Mouse (Mus musculus) neural tube, embryonic 10.5 days (tissue): ENCODE data around the gene Rnf183.

ENCODE experiments used
- DNase-seq: peaks from one replicate; pipeline ENCODE4 v3.0.0-alpha.2; 2017; ENCODE audit warnings: low spot score; ENCODE audit errors: extremely low spot score

Rnf183 gene

DNA sequence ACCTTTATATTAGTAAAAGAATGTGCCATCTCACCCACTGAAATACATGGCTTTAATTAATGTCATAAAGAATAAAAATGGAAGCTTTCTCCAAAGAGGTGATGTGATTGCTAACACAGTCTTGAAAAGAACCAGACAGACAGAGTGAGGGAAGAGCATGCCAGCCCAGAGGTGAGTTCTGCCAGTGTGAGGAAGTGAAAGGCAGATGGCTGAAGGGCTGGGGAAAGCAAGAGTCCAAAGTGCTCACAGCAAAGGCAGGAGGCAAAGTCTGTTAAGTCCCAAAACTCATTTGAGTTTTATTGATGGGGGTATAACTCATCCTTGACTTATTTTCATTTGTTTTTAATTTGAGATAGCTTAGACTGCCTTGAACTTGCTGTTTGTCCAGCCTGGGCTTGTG lies 4.4 kb downstream of the Rnf183 start:
- no peak for DNase-seq

DNA sequence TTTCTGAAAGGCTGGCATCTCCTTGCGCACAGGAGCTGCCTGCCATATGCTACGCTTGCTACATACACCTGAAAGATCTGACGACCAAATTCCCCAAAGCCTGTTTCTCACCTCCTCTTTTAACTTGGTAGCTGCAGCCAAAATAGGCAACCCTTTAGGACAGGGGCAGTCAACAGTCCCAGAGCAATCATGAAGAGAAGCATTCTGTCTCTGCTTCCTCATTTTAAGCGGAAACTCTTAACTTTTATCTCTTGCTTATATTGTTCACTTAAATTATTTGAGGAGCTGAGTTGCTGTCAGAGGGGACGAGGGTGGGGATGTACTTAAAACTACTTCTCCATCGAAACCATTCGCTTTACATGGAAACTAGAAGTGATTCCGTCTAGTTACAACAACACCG lies 5.4 kb downstream of the Rnf183 start:
- DNase-seq = no peak

DNA sequence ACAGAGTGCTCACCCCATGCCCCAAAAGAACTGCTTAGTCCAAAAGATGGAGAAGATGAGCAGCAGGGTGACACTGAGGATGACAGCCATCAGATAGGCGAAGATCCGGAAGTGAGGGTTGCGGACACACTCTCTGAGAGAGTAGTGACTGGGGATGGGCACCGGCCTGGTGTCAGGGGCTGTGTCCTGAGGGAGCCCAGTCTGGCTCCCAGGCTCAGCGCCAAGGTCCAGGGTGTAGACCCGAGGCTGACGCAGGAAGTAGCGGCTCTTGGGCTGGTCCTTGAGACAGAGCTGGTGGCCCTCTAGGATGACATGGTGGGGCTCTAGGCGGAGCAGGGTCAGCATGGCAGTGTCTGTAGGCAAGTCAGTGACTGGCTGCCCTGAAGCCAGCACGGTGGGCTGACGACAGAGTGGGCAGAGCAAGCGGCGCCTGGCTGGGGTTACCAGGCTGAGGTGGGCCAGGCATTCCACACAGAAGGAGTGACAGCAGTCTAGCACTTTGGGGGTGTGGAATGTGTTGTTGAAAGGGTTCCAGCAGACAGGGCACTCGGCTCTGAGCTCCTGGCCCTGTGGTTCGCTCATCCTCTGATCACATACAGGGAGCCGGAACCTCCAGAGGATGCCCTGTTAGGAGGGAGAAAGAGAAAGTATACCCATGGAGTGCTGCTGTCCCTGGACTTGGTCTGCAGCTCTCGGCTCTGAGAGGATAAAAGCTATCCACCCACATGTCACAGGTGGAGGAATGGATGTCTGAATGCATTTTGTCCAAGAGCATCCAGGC lies 6.9 kb downstream of the Rnf183 start:
- no peak for DNase-seq

DNA sequence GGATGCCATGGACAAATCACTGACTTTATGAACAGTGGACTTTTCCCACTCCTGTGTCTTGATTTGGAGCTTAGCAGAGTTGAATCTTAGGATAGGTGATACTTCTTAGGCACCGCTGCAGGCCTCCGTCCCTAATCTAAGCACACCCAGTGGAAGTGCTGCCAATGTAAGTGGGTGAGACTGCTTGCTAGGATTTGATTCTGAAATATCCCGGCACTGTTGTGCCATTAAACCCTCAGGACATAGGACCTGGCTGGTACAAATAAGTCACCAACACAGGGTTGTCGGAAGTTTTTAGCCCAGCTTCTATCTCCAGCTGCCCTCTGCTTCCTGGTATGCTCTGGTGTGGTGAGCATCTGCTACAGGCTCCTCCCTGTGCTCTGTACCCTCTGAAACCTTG lies 9.2 kb downstream of the Rnf183 start:
- no peak for DNase-seq

DNA sequence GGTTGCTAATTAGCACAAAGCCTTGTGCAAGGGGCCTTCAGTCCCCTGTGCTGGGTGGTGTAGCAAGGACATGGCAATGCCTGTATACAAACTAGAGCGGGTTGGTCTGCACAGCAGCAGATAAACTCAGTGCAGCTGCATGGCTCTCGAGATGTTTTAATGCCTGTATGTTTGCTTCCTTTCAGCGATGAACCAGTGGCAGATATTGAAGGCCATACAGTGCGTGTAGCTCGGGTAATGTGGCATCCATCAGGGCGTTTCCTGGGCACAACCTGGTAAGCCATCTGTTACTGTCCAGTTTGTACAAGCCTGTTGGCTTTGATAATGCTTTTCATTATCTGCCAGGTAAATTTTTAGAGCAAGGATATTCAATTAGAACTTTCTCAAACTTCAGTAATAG lies 16.0 kb downstream of the Rnf183 start:
- DNase-seq = no peak

DNA sequence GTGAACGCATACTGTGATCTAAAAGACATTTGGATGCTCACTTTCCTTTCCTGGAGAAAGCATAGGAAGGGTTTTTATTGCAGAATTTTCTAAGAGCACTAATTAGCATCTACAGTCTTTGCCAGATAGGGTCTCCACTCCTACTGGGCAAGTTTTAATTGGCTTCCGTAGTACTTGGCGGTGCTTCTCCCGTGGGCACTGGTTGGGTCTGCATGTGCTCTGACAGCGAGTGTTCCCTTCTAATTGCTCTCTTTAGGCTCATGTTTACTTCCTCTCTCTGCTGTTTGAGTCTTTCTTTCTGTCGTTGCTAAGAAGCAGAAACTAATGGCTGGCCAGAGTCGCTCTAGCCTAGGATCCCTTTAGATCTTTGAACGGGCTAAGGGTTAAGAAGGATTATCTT lies 16.6 kb downstream of the Rnf183 start:
- DNase-seq = no peak

DNA sequence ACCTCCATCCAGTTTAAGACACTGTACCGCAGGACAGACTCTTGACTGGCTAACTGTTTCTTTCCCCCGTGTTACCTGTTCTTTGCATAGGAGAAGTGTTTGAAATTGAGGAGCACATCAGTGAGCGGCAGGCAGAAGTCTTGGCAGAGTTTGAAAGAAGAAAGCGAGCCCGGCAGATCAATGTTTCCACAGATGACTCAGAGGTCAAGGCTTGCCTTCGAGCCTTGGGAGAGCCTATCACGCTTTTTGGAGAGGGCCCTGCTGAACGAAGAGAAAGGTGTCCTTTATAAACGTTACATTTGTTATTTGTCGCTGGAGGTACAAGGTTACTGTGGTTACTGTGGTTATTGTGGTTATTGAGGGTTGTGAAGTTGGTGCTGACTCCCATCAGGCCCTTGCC lies 23.4 kb downstream of the Rnf183 start:
- no peak for DNase-seq

DNA sequence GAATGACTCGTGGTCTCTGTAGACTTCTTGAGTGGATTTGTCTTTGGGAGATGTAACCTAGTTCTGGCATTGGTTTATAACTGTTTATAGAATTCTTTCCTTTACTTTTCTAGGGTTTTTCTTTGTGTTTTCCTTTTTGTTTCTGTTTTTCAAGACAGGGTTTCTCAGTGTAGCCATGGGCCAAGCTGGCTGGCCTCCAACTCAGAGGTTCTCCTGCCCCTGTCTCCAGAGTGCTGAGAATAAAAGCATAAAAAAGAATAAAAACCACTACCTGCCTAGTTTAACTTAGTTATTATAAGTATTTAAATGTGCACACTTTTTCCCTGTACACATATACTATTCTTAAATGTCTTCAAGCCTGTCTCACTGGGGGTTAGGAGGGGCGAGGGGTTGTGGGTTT lies 24.7 kb downstream of the Rnf183 start:
- DNase-seq = no peak

DNA sequence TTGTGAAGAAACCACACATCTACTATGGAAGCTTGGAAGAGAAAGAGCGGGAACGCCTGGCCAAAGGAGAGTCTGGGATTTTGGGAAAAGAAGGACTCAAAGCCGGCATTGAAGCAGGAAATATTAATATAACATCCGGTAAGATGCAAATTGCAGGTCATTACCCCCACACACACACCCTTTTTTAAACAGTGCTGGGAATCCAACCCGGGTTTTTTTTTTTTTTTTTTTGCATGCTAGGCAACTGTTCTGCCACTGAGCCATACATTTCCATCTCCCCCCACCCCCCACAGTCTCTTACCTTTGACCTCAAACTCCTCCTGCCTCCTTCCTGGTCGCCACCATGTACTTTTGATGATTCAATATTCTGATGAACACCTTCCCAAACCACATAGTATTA lies 25.4 kb downstream of the Rnf183 start:
- no peak for DNase-seq

DNA sequence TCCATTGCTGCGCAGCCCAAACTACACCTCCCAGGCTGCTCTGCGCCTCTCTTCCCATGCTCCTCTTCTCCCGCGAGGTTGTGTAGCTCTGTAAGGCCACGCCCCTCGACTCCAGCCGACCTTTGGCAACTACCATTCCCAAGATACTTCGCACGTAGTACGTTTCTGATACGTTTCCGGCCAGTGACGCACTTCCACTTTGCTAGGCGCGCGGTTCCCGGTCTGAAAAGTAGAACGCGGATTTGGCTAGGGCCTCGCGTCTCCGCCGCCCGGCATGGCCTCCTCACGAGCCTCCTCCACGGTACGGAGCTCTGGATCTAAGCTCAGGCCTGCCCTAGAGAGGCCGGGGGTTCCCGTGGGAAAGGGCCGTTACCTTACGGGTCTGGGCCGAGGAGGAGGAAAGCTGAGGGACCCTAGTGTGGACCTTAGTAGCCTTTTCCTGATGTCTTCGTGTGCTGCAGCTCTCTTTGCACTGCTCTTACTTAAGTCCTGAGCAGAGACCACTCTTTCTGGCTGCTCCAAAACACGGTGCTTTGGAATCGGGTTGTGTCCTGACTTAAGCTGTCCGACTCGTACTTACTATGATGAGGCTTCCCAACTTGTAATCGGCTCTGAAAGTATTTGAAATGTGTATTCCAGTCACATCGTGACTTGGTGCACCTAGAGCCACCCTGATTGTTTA lies 26.3 kb downstream of the Rnf183 start, which contains the start of the genes Cdc26 and Prpf4:
Cdc26 (minus strand) TSS at position 42 of the 682 bp plus-strand sequence.
Prpf4 (plus strand) TSS at position 197 of the 682 bp plus-strand sequence.
- DNase-seq = peak; percentile 94

DNA sequence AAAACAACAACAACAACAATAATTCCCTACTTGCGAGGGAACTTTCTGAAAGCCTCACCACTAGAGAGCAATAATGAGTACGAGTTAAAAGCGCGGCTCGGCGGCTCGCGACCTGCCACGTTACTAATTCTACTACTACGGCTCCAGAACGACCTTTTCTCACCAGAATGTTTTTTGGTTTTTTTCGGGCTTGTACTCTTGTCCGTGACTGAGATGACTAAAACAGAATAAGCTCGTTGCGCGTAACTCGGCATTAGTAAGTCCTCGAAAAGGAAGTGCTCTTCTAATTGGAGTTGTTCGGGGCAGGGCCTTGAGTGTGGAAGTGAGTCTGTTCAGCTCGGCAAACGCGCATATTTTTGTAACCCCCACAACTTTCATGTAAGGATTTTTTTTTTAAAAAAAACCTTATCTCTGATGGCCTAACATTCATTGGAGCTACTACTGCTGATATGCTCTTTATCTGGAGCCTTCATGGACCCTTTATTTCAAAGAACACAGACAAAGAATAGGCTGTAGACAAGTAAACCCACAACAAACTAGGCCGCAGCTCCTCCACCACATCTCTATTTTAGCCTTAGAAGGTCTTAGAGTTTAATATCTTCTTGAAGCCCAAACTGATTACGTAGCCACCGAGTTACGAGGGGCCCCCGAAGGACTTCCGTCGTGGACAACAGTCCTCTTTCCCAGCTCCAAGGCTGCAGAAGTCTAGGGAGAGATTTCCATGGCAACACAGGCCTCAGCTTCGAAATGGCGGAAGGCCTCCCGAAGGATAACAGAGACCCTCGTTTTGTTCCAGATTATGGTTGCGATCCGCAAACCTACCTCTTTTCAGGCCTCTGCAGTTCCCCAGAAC lies 27.1 kb downstream of the Rnf183 start:
- peak; percentile 73 for DNase-seq

DNA sequence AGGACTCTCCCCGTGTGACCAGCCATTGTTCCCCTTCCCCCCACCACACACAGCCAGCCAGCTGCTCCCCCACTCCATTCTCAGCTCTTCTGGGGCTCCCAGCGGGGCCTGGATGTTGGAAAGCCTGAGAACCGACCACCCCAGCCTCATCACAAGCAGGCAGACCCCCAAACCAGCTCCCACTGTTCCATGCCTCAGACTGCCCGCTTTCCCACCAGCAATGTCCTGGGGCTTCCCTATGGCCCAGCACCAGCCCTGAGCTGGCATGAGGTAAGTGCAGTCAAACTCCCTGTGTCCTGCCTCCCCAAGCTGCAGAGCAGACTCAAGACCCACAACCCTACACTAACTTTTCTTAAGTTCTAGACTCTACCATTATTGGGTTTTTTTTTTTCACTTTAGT lies 28.9 kb downstream of the Rnf183 start:
- DNase-seq = no peak

DNA sequence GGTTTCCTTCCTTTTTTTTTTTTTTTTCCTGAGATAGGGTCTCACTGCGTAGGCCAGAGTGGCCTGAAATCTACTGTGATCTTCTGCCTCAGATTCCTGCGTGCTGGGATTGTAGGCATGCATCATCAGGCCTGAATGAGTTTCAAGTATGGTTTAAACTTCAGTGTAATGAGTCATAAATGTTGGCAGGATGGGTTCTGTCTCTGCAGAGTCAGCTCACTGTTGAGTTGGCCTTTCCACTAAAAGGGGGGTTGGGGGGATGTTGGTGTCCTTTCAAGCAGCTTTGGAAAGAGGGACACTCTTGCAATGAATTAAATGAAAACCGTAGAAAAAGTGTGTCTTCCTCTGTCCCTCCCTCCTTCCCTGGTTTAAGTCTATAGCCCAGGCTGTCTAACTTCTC lies 36.1 kb downstream of the Rnf183 start:
- no peak for DNase-seq

DNA sequence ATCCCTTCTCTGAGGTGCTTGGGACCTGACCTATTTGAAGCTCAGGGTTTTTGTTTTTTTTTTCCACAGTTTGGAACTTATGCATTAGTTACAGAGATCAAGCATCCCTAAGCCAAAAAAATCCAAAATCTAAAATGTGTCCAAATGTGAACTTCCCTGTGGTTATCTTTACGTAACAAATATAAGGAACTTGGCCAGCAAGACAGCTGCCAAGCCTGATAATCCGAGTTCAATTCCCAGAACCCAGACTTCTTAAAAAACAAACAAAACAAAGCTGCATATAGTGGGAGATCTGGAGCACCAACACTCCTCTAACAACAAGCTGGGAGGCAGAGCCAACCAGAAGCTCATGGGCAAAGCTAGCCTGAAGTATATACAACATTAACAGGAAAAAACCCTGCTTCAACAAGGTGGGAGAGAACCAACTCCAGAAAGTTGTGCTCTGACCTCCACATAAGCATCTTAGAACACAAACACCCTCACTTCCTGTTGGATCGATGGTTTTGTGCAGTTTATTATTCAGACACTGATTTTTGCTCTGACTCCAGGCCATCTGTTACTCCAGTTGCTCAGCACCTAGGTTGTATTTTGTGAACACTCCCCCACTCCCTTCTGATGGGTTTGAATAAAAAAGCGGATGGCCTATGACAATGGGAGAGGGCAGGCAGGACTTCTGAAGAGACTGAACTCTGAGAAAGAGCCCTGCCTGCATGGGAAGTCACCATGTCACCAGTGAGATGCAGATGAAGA lies 37.3 kb downstream of the Rnf183 start:
- DNase-seq = no peak

DNA sequence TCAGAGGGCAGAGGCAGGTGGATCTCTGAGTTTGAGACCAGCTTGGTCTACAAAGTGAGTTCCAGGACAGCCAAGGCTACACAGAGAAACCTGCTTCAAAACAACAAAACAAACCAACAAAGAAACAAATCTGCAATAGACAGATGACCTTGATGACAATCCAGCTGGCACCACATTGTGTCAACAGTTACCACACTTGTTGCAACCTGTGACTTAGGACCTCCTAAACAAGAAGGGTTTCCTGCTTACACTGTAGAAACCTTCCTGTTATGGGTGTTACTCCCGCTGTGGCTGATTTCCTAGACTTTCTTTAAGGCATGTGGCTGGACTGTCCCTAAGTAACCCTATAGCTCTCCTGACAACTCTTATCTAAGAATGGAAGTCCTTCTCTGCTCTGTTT lies 39.2 kb downstream of the Rnf183 start:
- no peak for DNase-seq

DNA sequence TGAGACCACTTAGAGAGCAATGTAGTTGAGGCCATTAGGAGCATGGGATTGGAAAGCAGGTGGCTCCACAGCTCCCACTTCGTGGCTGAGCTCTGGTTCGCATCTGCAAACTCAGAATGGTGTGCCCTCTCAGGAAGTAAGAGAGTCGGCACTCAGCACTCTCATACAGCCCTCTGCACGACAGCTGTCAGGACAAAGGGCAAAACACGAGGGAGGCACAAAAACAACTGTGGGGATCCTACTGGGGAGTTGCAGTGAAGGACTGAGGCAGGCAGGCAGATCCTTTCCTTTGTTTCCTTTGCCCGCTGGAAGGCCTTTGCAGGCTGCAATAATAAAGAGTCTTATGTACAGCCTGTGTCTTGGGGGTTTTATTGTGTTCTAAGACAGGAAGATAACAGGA lies 41.6 kb downstream of the Rnf183 start:
- peak; percentile 23 for DNase-seq

DNA sequence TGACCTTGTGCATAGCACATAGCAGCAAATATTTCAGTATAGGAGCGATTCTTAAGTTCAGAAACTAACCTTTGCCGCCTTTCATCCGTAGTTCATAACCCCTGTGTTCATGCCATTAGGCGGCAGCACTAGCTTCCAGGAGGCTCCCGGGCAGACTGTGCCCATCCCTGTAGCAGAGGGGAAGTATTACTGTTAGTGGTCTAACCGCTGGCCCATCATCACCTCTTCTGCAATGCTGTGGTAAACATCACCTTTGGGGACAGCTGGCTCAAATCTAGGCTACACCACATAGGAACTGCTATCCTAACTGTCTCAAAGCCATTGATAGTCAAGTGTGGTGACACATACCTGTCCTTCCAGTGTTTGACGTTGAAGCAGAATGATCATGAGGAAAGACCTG lies 43.2 kb downstream of the Rnf183 start:
- no peak for DNase-seq

DNA sequence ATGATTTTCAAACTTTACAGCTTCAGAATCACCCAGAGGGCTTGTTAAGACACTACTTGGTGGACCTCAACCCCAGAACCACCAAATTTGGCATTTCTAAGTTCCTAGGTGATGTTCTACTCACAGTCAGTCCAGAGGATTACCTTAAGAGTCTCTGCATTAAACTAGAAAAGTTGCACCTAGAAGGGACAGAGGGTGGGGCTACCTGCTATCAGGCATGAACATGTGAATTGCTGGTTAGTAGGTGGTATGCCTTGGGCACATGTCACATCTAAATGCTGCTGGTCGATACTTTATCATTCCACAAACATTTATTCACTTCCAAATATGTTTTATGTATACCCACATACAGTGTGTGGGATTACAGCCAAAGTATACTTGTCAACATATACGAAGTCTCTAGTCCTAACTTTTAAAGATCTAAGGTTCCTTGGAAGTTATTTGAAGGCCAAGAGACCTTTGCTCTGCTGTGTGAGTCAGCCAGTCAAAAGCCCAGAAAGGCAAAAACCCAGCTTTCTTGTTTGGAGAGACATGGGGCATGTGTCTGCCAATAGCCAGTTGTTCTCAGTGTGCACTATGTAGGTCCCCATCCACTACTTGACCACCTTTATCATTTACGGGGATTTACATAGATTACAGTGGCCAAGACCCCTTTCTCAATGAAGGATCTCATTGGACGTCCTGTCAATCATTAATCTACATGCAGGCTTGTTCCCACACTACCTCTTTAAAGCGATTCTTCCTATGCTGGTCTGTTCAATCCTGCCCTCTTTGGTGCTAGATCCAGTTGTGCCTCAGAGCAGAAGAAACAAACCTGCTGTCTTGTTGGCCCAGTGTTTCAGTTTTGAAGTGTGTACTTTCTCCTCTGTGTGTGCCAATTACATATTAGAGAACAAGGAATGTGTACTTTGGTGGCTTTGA lies 45.2 kb downstream of the Rnf183 start:
- DNase-seq = no peak

DNA sequence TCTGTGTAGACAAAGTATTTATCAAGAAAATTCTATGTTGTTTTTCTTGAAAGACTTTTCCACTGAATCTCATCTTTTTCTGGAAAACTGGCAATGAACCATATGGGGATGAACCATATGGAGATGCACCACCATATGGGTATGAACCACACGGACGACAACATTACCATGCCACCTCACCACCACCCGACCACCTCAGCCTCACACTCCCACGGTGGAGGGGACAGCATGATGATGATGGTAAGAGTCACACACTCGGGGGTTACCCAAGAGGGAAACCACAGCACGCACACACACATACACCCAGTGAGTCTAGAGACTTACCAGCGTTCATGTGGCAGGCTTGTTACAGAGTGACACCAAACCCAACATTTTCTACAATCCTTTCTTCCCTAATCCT lies 49.6 kb downstream of the Rnf183 start:
- no peak for DNase-seq

DNA sequence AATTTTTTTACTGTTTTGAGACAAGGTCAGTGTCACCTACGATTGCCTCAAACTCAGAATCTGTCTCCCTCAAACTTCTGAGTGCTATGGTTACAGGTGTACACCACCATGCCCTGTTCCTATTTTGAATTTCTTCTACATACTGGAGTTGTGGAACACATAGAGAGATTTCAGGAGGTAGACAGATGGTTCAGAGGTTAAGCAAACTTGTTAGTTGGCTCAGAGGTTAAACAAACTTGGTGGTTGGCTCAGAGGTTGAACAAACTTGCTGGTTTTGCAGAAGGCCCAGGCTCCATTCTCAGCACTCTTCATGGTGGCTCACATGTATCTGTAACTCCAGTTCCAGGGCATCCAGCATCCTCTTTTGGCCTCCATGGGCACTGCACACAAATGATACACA lies 50.9 kb downstream of the Rnf183 start:
- no peak for DNase-seq
